Mouse (Mus musculus) left cerebral cortex, adult 9 months (tissue): ENCODE data around the gene Nqo2.
"Not testable (repeated sequence)": the region's sequence is repeated elsewhere in the genome, so short reads cannot be mapped to it uniquely, and the experiment has no call there.

Source experiments
- DNase-seq, 2 experiments: peaks; one replicate each; pipeline ENCODE4 v3.0.0; 2022; ENCODE audit warnings: low spot score in 2 of 2

Gene Nqo2

DNA sequence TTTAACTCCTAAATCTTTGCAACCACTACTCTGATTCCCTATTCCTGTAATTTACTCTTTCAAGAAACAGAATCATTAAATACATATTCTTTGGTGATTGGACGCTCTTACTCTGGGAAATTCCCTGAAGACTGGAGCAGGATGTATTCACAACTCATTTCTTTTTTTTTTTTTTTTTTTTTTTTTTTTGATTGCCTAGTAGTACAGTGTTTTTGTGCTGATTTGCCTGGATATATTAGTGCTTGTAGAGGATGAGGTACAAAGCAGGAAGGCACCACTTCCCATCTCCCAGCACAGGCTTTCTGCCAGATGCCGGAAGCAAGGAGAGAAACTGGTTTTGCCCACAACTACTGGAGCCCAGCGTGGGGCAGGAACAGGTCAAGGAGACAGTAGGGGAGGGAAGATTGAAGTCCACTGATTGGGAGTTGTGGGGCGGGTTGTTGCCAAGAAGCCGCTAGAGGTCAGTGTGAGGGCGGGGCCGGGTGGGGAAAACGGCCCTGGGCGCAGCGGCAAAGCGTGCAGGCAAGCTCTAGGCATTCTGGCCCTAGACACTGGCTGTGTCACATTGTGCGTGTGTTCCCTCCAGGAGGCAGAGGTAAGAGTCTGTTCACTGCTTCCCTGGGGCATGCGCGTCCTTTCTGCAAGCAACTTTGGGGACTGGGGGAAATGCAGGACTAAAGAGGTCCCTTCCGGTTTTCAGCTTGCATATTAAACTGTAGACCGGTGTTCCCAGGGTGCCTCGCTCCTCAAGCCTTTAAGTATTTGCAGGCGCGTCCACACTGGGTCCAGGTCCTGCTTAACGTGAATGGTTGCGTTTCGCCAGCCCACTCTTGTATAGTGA lies at the start of gene Nqo2:
TSS of gene Nqo2 (plus strand) at position 482 of the 841 bp plus-strand sequence.
- DNase-seq = peak; percentile 20 to 65

GRCm38 (mm10) chr13:33921041-33921440 lies 43.4 kb upstream of the Nqo2 start:
- DNase-seq = no peak

- no peak for DNase-seq
Measured at GRCm38 (mm10) chr13:33921699-33922098, 42.8 kb upstream of the Nqo2 start.

DNA sequence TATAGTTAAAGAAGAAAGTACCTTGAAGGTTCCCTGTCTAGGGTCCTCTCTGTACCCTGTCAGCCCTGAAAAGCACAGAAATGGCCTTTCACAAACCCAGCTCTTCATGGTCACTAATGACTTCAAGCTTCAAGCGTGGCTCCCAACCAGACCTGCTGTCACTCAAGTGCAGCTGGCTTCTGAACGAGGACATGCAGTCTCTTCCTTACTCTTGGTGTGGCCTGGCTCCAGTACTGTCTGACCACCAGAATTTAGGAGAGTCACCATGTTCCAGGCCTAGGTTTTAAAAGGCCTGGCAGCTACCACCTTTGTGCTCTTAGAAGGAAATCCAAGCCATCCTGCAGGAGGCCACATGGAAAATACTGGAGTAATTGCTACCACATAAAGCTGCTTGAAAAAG lies 34.2 kb upstream of the Nqo2 start:
- no peak for DNase-seq

GRCm38 (mm10) chr13:33930912-33931311 lies 33.6 kb upstream of the Nqo2 start:
- no peak for DNase-seq

DNA sequence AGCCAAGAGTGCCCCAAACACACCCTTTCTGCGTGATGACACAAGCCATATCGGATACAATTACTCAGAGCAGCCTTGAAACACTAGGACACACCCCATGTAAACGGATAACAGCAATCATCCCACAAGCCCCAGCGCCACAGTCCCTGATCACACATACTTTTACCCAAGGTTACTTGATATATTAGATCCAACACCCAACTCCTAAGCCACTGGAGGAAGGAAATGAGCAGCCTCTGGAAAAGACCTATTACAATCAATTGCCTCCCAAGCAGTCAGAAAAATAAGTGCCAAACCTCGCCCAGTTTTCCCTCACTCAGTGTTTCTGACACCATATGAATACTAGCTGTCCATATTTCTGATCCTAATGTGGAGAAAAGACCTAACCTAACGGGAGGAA lies 29.7 kb upstream of the Nqo2 start:
- no peak for DNase-seq

GRCm38 (mm10) chr13:33935465-33936181 lies 28.9 kb upstream of the Nqo2 start:
- peak in 1 of 2 experiments; percentile 60 for DNase-seq

GRCm38 (mm10) chr13:33937151-33937550 lies 27.3 kb upstream of the Nqo2 start:
- DNase-seq = no peak

DNA sequence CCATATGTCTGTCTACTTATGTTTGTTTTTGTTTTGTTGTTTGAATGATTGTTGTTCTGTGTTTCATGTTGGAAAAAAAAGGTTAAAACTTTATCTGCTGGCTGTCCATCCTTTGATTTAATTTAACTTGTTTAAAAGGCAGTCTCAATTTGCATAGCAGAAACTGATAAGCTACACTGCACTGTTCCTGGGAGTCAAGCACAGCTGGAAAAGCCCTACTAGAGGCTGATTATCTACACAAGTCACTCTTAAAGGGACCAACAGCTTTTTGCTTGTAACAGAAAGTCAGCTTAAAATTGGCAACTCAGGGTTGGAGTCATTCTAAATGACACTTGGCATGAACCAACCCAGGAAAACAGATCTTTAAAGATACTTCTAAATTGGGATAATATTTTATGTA lies 26.9 kb upstream of the Nqo2 start:
- not testable (repeated sequence) for DNase-seq

DNA sequence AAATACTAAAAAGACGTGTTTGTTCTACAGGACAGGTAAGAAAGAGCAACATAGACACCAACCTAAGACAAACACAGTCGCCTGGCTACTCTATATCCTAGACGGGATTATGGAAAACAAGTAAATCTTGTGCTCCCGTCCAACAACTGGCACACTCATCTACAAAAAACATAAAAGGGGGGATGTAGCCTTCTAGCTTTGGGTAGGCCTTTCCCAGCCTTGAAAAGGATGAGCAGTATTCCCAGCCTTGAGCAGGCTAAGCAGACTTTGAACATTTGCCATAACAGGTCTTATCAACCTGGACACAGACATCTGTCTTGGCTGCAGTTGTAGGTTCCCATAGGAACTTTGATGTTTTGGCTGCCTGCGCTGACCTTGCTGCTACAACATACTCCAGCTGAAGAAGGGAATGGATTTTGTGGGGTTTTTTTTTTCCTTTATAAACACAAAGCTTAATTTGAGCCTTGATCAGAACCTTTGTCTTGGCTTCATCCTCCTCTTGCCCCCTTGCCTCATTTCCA lies 23.1 kb upstream of the Nqo2 start:
- no peak for DNase-seq

DNA sequence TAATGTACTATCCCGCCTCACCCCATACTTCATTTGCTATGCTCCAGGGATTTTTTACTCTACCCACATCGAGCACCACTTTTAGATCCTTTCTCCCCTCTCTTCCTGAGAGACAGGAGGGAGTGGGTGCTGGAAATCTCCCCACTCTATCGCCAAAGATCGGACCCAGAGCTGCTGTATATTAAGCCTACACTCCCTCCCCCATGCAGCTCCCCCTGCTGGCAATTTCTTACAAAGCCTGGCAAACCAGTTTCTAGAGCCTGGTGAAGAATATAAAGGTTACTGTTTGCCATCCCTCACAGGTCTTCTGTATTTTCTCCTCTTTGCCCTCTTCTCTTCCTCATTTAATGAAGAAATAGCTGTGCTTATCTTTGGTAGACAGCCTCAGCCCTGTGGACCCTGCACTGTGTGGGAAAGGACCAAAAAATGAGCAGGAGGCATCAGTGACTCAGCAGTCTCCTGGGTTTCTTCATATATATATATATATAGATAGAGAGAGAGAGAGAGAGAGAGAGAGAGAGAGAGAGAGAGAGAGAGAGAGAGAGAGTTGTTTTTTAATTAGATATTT lies 22.2 kb upstream of the Nqo2 start:
- DNase-seq = peak in 1 of 2 experiments; percentile 44

GRCm38 (mm10) chr13:33951308-33952074 lies 13.0 kb upstream of the Nqo2 start:
- no peak for DNase-seq

DNA sequence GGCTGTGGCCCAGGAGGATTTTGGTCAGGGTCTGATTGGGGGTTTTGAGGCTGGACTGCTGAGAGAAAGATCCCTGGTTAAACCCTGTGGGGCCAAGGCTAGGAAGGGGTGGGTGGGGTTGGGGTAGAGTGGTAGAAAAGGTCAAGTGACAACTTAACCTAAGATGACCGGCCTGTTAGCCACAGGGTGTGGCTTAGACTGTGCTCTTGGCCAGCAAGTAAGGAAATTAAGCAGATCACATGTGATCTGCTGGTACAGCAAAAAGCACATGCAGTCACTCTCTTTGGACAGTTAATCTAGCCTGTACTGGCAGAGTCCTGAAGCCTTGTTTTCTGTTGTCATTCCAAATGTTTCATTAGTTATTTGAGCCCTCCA lies 12.4 kb upstream of the Nqo2 start:
- DNase-seq = no peak

- DNase-seq = no peak
Measured at GRCm38 (mm10) chr13:33952947-33953346, 11.5 kb upstream of the Nqo2 start.

DNA sequence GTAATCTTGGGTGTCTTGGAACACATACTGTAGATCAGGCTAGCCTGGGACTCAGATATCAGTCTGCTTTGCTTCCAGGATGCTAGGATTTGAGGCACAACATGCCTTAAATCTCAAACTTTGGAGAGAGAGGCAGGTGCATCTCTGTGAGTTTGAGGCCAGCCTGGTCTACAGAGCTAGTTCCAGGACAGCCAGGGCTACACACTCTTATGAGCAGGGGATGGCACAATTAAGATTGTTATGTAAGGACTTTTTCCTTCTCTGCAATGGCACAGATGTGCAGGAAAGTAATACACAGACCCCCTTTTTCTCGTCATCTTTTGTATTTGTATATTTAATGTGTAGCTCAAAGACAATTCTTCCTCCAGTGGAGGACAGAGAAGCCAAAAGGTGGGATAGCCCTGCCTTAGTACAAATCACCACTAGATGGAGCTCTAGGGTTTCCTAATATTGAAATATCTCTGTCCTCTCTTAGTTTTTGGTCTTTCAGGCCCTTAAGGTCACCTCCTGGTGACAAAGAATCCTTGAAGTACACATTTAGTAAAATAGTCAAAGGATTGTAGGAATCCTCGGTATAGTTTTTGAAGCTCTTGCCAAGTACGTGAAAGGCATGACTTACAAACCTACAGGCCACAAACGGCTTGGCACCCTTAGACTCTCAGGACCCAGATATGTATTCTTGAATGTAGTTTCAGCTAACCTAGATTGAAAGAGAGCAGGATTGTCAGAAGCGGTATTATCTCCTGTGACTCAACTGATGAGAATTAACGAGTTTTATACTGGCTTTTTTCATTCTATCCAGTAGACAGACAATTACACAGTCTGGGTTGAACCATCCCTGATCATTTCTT lies 7.7 kb upstream of the Nqo2 start:
- DNase-seq = peak in 1 of 2 experiments; percentile 48

DNA sequence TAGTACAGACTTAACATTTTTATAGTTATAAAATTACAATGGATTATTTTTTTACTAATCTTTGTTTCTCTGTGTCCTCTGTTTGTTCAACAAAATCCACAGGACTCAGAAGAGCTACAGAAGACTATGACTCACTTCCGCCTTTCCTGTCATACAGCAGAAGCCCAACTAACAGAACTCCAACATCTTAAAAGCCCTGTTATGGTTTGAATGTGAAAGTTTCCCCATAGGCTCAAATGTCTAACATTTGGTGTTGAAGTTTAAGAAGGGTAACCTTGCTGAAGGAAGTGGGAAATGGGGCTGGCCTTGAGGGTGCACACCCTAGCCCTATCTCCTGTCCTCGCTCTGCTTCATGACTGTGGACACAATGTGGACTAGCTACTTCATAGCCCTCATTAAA lies 4.7 kb upstream of the Nqo2 start:
- no peak for DNase-seq

DNA sequence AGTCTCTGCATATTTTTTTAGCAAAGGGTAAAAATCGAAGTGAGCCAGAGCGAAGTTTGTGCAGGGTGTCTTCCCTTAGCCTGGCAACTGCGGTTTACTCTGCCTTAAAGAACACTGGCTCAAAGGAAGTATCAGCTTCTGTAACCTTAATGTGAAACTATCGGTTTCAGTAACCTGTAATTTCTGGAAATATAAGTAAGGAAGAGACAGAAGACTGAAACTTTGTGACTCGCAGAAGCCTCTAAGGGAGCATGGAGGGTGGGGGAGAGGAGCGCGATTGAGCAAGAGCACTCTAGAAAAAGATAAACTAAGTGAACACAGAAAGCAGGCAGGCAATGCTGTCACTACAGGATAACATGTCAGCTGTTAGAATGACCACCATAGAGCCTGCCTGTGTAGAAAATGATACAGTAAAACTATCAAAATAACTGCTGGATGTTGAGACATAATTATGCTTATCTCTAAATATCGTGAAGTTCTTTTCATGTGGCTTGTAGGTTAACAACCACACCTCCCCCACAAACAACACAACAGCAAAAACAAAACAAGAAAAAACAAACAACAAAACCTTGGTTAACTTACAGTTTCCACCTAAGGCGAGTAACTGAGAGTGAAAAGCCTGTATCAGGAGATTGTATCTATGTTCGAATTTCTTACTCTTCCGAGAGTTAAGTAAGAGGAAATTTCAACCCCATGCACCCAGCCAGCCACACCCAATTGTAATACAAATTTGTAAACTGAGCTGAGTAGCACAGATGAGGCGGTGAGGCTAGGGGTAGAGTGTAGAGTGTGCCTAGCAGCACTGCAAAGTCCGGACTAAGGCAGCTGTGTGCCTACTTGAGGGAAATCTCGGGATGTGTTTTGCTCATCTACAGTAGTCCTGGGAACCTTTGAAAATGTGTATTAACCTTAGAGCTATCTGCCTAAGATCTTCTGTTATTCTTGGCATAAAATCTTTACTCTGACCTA lies 853 bp downstream of the Nqo2 start:
- DNase-seq = no peak

DNA sequence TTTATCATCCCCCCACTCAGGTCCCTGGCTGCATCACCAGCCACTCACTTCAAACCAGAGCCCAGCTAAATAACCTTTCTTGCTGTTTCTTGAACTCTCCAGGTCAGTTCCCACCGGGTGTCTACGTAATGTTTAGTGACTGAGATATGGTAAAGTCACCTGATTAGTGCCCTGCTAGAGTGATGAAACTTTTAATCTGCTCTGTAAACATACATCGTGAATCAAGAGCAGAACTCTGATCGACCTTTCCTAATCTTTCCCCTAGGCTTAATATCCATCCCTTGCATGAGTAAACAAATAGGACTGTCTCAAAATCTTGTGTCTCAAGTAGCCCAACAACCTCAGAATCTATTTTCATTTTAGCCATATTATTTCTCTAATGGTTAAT lies 1.5 kb downstream of the Nqo2 start:
- no peak for DNase-seq

DNA sequence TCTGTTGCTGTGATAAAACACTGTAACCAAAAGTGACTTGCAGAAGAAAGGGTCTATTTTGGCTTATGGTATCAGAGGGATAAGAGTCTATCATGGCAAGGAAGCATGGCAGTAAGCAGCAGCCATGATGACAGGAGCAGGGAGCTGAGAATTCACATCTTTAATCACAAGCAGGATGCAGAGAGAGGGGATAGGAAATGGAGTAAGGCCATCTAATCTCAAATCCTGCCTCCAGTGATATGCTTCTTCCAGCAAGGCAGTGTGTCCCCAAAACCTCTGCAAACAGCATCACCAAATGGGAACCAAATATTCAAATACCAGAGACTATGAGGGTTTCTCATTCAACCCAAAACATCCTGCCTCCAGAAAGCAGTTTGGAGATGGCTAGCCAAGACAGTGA lies 2.1 kb downstream of the Nqo2 start:
- no peak for DNase-seq

GRCm38 (mm10) chr13:33989625-33990024 lies 25.1 kb downstream of the Nqo2 start:
- no peak for DNase-seq
